Mouse (Mus musculus): Measurements from ENCODE around the gene 1600014C23Rik. TPM values are rescaled to one million over a fixed set of nuclear protein-coding genes. Genes with fewer than 3 reads are reported as not detected.

1600014C23Rik gene
- total and polyA plus RNA-seq, 2 experiments from 2014 or later: 0.67 TPM; not detected in 1

- Histone ChIP-seq H3K27me3 (ENCODE audit: insufficient read depth, low read length) (no peaks in the 10 kb centered on the region), H3K36me3 (ENCODE audit: insufficient read depth, low read length) (no peaks in the 10 kb centered on the region), H3K4me2 (ENCODE audit: low read depth, low read length, poor library complexity, severe bottlenecking) (no peak overlapping the region), H3K4me3 (ENCODE audit: low read depth, low read length) (no peak overlapping the region), H3K4me1 (ENCODE audit: insufficient read depth, low read length) (no peaks in the 10 kb centered on the region), H3K9ac (replicated peaks; ENCODE audit: low read length, poor library complexity, severe bottlenecking) (no peak overlapping the region), H3K27ac (ENCODE audit: low read depth, low read length) (no peak overlapping the region), H3K9me3 (ENCODE audit: low read length) (no peaks in the 10 kb centered on the region)
- ATAC-seq (ENCODE audit: low FRiP score) (no peak), DNase-seq (ENCODE audit: low spot score) (no peak)
- WGBS: 57% methylated on average over 8 of the region's 8 CpGs
- TF ChIP-seq CTCF (IDR thresholded peaks at IDR 0.05): no peak
Observed at GRCm38 (mm10) chr17:45763188-45763587, 29.5 kb upstream of the 1600014C23Rik start.

GRCm38 (mm10) chr17:45761902-45762301, 28.3 kb upstream of the 1600014C23Rik start:
- no peak overlapping the region for H3K27ac ChIP-seq (ENCODE audit: low read depth, low read length)
- H3K9ac ChIP-seq (replicated peaks; ENCODE audit: low read length, poor library complexity, severe bottlenecking): no peak overlapping the region
- H3K36me3 ChIP-seq (ENCODE audit: insufficient read depth, low read length): no peaks in the 10 kb centered on the region
- ATAC-seq (ENCODE audit: low FRiP score): no peak
- H3K4me3 ChIP-seq (ENCODE audit: low read depth, low read length): no peak overlapping the region
- no peak for DNase-seq (ENCODE audit: low spot score)
- no peak overlapping the region for H3K4me2 ChIP-seq (ENCODE audit: low read depth, low read length, poor library complexity, severe bottlenecking)
- H3K4me1 ChIP-seq (ENCODE audit: insufficient read depth, low read length): no peaks in the 10 kb centered on the region
- TF ChIP-seq CTCF (IDR thresholded peaks at IDR 0.05): no peak
- no peaks in the 10 kb centered on the region for H3K9me3 ChIP-seq (ENCODE audit: low read length)
- H3K27me3 ChIP-seq (ENCODE audit: insufficient read depth, low read length): no peaks in the 10 kb centered on the region
- 77% methylated on average over 3 of the region's 3 CpGs for WGBS

- Histone ChIP-seq H3K9ac (replicated peaks; ENCODE audit: low read length, poor library complexity, severe bottlenecking) (no peak overlapping the region), H3K9me3 (ENCODE audit: low read length) (no peaks in the 10 kb centered on the region), H3K4me3 (ENCODE audit: low read depth, low read length) (no peak overlapping the region), H3K4me1 (ENCODE audit: insufficient read depth, low read length) (no peaks in the 10 kb centered on the region), H3K4me2 (ENCODE audit: low read depth, low read length, poor library complexity, severe bottlenecking) (no peak overlapping the region), H3K36me3 (ENCODE audit: insufficient read depth, low read length) (no peaks in the 10 kb centered on the region), H3K27ac (ENCODE audit: low read depth, low read length) (no peak overlapping the region), H3K27me3 (ENCODE audit: insufficient read depth, low read length) (no peaks in the 10 kb centered on the region)
- no peak for DNase-seq (ENCODE audit: low spot score)
- no peak for ATAC-seq (ENCODE audit: low FRiP score)
- 52% methylated on average over 10 of the region's 10 CpGs for WGBS
- no peak for TF ChIP-seq CTCF (IDR thresholded peaks at IDR 0.05)
Observed at GRCm38 (mm10) chr17:45760965-45761645, 27.5 kb upstream of the 1600014C23Rik start.

DNA sequence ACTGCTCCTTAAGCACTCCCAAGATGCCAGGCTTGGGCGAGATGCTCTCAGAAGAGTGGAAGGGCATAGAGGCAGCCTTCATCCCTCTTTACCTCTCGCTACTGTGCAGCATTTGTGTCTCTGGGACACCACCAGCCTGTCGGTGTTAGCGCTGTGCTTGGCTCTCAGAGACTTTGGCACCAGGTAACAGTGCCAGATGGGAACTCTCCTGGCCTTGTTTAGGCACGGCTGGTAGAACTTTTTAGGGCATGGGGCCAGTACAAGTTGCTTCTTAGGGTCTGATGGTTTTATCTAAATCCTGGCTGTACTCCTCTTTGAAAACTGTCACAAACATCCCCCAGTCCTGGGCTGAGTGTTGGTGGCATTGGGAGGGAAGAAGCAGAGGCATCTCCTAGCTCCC, 26.1 kb upstream of the 1600014C23Rik start:
- Histone ChIP-seq H3K36me3 (ENCODE audit: insufficient read depth, low read length) (no peaks in the 10 kb centered on the region), H3K9me3 (ENCODE audit: low read length) (no peaks in the 10 kb centered on the region), H3K4me3 (ENCODE audit: low read depth, low read length) (no peak overlapping the region), H3K4me1 (ENCODE audit: insufficient read depth, low read length) (no peaks in the 10 kb centered on the region), H3K27ac (ENCODE audit: low read depth, low read length) (no peak overlapping the region), H3K9ac (replicated peaks; ENCODE audit: low read length, poor library complexity, severe bottlenecking) (no peak overlapping the region), H3K27me3 (ENCODE audit: insufficient read depth, low read length) (no peaks in the 10 kb centered on the region), H3K4me2 (ENCODE audit: low read depth, low read length, poor library complexity, severe bottlenecking) (no peak overlapping the region)
- ATAC-seq (ENCODE audit: low FRiP score) (no peak), DNase-seq (ENCODE audit: low spot score) (no peak)
- 83% methylated on average over 5 of the region's 5 CpGs for WGBS
- no peak for TF ChIP-seq CTCF (IDR thresholded peaks at IDR 0.05)

DNA sequence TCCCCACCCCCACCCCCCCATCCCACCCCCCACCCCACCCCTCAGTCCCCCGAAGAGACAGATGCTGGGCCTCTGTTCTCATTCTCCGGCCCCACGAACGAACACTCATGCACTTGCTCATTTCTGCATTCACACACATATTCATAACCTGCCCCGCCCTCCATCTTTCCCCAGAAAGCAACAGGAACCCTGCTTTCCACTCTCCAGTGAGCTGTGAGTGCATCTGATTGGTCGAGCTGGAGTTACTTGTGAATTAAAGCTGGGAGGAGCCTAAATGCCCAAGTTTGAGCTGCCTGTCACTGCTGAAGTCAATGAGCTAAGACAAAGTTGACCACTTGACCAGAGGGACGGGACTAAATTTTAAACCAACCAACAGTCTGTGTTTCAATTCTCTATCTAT, 25.2 kb upstream of the 1600014C23Rik start:
- DNase-seq (ENCODE audit: low spot score) (no peak), ATAC-seq (ENCODE audit: low FRiP score) (no peak)
- 77% methylated on average over 7 of the region's 7 CpGs for WGBS
- Histone ChIP-seq H3K9me3 (ENCODE audit: low read length) (no peaks in the 10 kb centered on the region), H3K4me2 (ENCODE audit: low read depth, low read length, poor library complexity, severe bottlenecking) (no peak overlapping the region), H3K27me3 (ENCODE audit: insufficient read depth, low read length) (no peaks in the 10 kb centered on the region), H3K9ac (replicated peaks; ENCODE audit: low read length, poor library complexity, severe bottlenecking) (no peak overlapping the region), H3K4me3 (ENCODE audit: low read depth, low read length) (no peak overlapping the region), H3K4me1 (ENCODE audit: insufficient read depth, low read length) (no peaks in the 10 kb centered on the region), H3K27ac (ENCODE audit: low read depth, low read length) (no peak overlapping the region), H3K36me3 (ENCODE audit: insufficient read depth, low read length) (no peaks in the 10 kb centered on the region)
- TF ChIP-seq CTCF (IDR thresholded peaks at IDR 0.05): no peak

GRCm38 (mm10) chr17:45757932-45758331, 24.3 kb upstream of the 1600014C23Rik start:
- ATAC-seq (ENCODE audit: low FRiP score): no peak
- no peak for TF ChIP-seq CTCF (IDR thresholded peaks at IDR 0.05)
- H3K36me3 ChIP-seq (ENCODE audit: insufficient read depth, low read length): no peaks in the 10 kb centered on the region
- no peaks in the 10 kb centered on the region for H3K9me3 ChIP-seq (ENCODE audit: low read length)
- no peak overlapping the region for H3K27ac ChIP-seq (ENCODE audit: low read depth, low read length)
- WGBS: 82% methylated on average over 8 of the region's 8 CpGs
- no peaks in the 10 kb centered on the region for H3K4me1 ChIP-seq (ENCODE audit: insufficient read depth, low read length)
- DNase-seq (ENCODE audit: low spot score): no peak
- H3K4me2 ChIP-seq (ENCODE audit: low read depth, low read length, poor library complexity, severe bottlenecking): no peak overlapping the region
- H3K4me3 ChIP-seq (ENCODE audit: low read depth, low read length): no peak overlapping the region
- no peaks in the 10 kb centered on the region for H3K27me3 ChIP-seq (ENCODE audit: insufficient read depth, low read length)
- H3K9ac ChIP-seq (replicated peaks; ENCODE audit: low read length, poor library complexity, severe bottlenecking): no peak overlapping the region

Data from midbrain, postnatal 0 days (tissue).